Mouse (Mus musculus) C2C12 (cell line): ENCODE data around the gene Zfp318. TPM values are rescaled to one million over a fixed set of nuclear protein-coding genes. Genes with fewer than 3 reads are reported as not detected.

Source experiments
- H3K27me3 ChIP-seq: one replicate; pipeline ENCODE4 v1.6.1; 2011; ENCODE audit not compliant: control insufficient read depth, insufficient read depth, insufficient read length
- H3K36me3 ChIP-seq: one replicate; pipeline ENCODE4 v1.6.1; 2011; ENCODE audit not compliant: control insufficient read depth, insufficient read depth
- H3K4me3 ChIP-seq: one replicate; pipeline ENCODE4 v1.5.1; 2011; ENCODE audit warnings: mild to moderate bottlenecking, control low read depth; ENCODE audit not compliant: poor library complexity, insufficient read depth, severe bottlenecking
- H3K79me2 ChIP-seq: one replicate; pipeline ENCODE4 v1.6.1; 2011; ENCODE audit not compliant: control insufficient read depth, insufficient read depth
- H3K79me3 ChIP-seq: one replicate; pipeline ENCODE4 v1.6.1; 2011; ENCODE audit warnings: low read depth, control low read depth
- H3ac ChIP-seq: one replicate; pipeline ENCODE3; 2011; ENCODE audit warnings: low read depth; ENCODE audit not compliant: control insufficient read depth, insufficient read length
- CEBPB ChIP-seq: IDR thresholded peaks from one replicate; pipeline ENCODE4 v1.6.1; 2011; ENCODE audit warnings: low read depth, mild to moderate bottlenecking, control low read depth, moderate library complexity
- CTCF ChIP-seq: IDR thresholded peaks from one replicate; pipeline ENCODE4 v1.5.1; 2011; ENCODE audit not compliant: control insufficient read depth, insufficient read depth, insufficient read length
- FOSL1 ChIP-seq: IDR thresholded peaks from one replicate; pipeline ENCODE4 v1.8.0; 2011; ENCODE audit warnings: mild to moderate bottlenecking, low read length; ENCODE audit not compliant: poor library complexity, insufficient read depth, severe bottlenecking
- MAX ChIP-seq: IDR thresholded peaks from one replicate; pipeline ENCODE4 v1.6.1; 2011; ENCODE audit warnings: mild to moderate bottlenecking, control low read depth
- MYOD1 ChIP-seq: IDR thresholded peaks from one replicate; pipeline ENCODE4 v1.6.1; 2011; ENCODE audit warnings: low read depth; ENCODE audit not compliant: control insufficient read depth, insufficient read length
- MYOG ChIP-seq: IDR thresholded peaks from one replicate; pipeline ENCODE4 v1.6.1; 2011; ENCODE audit not compliant: control insufficient read depth, insufficient read length; ENCODE audit errors: extremely low read depth
- USF1 ChIP-seq: IDR thresholded peaks from one replicate; pipeline ENCODE4 v1.6.1; 2011; ENCODE audit warnings: low read depth, mild to moderate bottlenecking, control low read depth, moderate library complexity
- polyA plus RNA-seq: library from polyadenylated mRNA; unstranded; fragments of >200 nt; fragmentation: generic; extraction: Trizol; gene quantifications from one replicate; pipeline ENCODE4 v1.2.1, GENCODE M21; 2012; ENCODE audit warnings: missing spikeins

Gene Zfp318
- polyA plus RNA-seq, 1 experiment: 3.4 TPM

DNA sequence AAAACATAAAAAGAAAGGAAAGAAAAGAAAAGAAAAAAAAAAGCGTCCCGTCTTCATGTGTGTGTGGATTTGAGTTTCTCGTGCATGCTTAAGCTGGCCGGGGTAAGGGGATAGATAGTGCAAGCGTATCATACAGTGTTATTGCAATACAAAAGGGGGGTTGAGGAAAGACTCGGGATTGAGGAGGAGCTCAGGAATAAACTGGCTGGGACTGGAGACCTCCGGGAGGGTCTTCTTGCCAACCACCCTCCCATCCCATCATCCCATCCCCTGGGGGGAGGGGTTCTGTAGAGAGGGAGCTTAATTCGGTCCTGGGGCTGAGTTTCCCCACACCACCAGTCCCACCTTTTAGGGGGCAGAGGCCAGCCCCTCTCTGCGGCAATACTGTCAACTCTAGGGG, 71.0 kb downstream of the Zfp318 start:
- Histone ChIP-seq H3K27me3 (peaks cover 79% of the 10 kb centered on the region), H3K79me2 (no peaks in the 10 kb centered on the region), H3K79me3 (no peaks in the 10 kb centered on the region), H3ac (no peak overlapping the region), H3K4me3 (no peak overlapping the region), H3K36me3 (no peaks in the 10 kb centered on the region)
- no peak for TF ChIP-seq MYOG

DNA sequence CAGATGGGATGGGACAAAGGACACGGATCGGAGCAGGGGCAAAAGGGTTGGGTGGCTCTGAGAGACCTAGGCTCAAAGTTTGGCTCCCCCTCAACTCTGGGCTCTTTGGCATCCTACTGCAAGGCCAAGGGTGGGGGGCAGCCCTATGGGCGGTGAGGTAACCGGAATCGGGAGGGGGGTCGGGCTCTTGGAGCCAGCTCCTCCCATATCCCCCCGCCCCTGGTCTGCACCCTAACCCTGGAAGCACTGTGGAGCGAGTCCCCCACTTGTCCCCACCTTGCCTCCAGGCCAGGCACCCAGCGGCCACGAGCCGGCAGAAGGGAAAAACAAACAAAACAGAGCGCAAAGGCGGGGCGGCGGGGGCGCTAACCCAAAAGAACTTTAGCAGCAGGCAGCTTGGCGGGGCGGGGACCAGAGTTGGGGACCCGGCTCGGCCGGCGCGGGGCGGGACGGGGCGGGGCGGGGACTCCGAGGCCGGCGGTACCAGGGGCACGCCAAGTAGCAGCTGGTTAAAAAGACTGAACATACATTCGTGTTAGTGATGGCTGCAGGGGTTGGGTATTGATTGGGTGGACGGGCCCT, 71.7 kb downstream of the Zfp318 start:
- H3K27me3 ChIP-seq: peaks cover 85% of the 10 kb centered on the region
- no peaks in the 10 kb centered on the region for H3K79me3 ChIP-seq
- H3K79me2 ChIP-seq: no peaks in the 10 kb centered on the region
- TF ChIP-seq CEBPB (no peak), MYOD1 (no peak), USF1 (no peak), CTCF (no peak), MAX (no peak)
- H3K4me3 ChIP-seq: no peak overlapping the region
- no peak overlapping the region for H3ac ChIP-seq
- no peaks in the 10 kb centered on the region for H3K36me3 ChIP-seq

DNA sequence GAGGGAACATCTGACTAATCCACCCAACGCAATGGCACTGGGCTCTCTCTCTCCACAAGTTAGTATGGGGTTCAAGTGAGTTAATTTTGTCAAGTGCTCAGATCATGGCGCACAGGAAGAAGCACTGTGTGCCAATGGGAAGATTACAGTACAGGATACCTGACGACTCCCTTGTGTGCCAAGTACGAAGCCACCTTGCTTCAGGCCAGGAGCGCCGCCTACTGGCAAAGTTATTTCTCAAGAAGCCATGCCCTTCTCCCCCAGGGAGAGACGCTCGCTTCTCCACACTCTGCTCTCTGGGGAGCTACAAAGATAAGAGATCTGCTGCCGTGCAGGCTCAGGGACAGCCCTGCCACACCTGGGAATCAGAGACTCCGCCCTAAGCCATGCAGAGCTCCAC, 74.3 kb downstream of the Zfp318 start:
- no peak overlapping the region for H3ac ChIP-seq
- no peaks in the 10 kb centered on the region for H3K36me3 ChIP-seq
- no peak overlapping the region for H3K4me3 ChIP-seq
- no peaks in the 10 kb centered on the region for H3K79me3 ChIP-seq
- no peak for TF ChIP-seq MAX
- no peak for TF ChIP-seq MYOG
- H3K79me2 ChIP-seq: no peaks in the 10 kb centered on the region
- peaks cover 85% of the 10 kb centered on the region for H3K27me3 ChIP-seq

DNA sequence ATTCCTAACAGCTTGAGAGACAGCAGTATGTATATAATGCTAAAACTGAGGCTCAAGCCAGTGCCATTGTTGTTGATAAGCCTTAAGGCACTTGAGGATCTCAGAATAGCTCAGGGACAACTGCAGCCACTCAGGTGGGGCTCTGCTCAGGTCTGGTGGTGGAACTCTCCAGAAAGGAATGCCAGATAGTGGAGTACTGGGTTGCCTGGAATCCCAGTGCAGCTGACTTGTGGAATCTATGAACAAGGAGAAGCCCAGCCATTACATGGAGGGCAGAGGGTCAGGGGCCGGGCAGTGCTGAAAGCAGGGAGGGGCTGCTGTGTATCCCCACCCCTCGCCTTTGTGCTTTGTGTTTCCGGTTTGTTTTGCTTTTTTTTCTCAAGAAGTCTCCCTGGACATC, 74.9 kb downstream of the Zfp318 start:
- Histone ChIP-seq H3K4me3 (no peak overlapping the region), H3K79me3 (no peaks in the 10 kb centered on the region), H3K27me3 (peaks cover 83% of the 10 kb centered on the region), H3K79me2 (no peaks in the 10 kb centered on the region), H3ac (no peak overlapping the region), H3K36me3 (no peaks in the 10 kb centered on the region)
- no peak for TF ChIP-seq USF1
- no peak for TF ChIP-seq MYOG
- TF ChIP-seq CTCF: no peak
- no peak for TF ChIP-seq CEBPB
- TF ChIP-seq MAX: no peak
- TF ChIP-seq FOSL1: no peak
- no peak for TF ChIP-seq MYOD1

DNA sequence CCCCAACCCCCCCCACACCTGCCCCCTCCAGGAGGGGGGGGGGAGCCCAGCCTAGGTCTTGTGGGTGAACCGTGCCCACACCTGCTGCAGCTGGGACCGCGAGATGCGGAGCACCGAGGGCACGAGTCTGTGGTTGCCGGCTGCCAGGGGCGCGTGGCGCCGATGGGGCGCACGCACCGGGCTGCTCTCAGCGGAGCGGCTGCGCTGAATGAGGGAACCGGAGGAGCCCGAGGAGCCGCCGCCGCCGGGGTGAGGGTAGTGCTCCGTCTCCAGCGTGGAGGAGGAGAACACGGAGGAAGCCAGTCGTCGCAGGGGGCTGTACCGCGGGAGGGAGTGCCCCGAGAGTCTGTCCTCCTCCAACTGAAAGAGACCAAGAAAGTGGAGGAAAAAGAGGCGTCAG, 77.1 kb downstream of the Zfp318 start:
- H3K79me2 ChIP-seq: no peaks in the 10 kb centered on the region
- no peak for TF ChIP-seq MAX
- no peak for TF ChIP-seq MYOG
- no peak for TF ChIP-seq CEBPB
- TF ChIP-seq MYOD1: no peak
- TF ChIP-seq FOSL1: no peak
- TF ChIP-seq USF1: no peak
- TF ChIP-seq CTCF: no peak
- no peaks in the 10 kb centered on the region for H3K36me3 ChIP-seq
- no peak overlapping the region for H3K4me3 ChIP-seq
- peaks cover 79% of the 10 kb centered on the region for H3K27me3 ChIP-seq
- no peak overlapping the region for H3ac ChIP-seq
- H3K79me3 ChIP-seq: no peaks in the 10 kb centered on the region

DNA sequence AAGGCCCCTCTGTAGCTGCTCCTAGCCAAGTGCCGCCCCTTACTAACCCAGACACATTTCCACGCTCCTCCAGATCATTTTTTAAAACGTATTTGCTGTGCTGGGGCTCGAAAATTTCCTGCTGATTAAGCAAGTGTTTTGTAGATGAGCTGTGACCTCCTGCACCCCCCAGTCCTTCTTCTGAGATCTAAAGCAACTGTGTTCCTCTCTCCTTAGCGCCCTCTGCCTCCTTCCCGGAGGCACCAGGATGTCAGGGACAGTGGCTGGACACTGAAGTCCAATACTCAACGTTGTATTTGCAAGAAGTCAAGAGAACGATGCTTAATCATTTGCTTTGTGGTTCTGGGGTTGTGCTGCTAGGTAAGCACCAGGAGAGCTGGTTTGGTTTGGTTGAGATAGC, 77.8 kb downstream of the Zfp318 start:
- H3K79me3 ChIP-seq: no peaks in the 10 kb centered on the region
- no peak overlapping the region for H3K4me3 ChIP-seq
- no peak for TF ChIP-seq CEBPB
- no peak for TF ChIP-seq CTCF
- TF ChIP-seq MYOD1: no peak
- no peak for TF ChIP-seq MAX
- no peak for TF ChIP-seq USF1
- no peak for TF ChIP-seq FOSL1
- no peak for TF ChIP-seq MYOG
- H3K27me3 ChIP-seq: peaks cover 79% of the 10 kb centered on the region
- no peak overlapping the region for H3ac ChIP-seq
- H3K36me3 ChIP-seq: no peaks in the 10 kb centered on the region
- no peaks in the 10 kb centered on the region for H3K79me2 ChIP-seq
